Mouse (Mus musculus) heart, adult 2 months (tissue): ENCODE results near the gene Kcnn3.

Experiments used
- EP300 ChIP-seq: fragments of 200-500 bp; IDR thresholded peaks from 2 replicates; pipeline ENCODE4 v1.6.1; 2011; ENCODE audit warnings: low read depth, low read length, control low read depth; ENCODE audit not compliant: insufficient read depth
- POLR2A ChIP-seq: fragments of 200-500 bp; IDR thresholded peaks from 2 replicates; pipeline ENCODE4 v1.6.1; 2011; ENCODE audit warnings: mild to moderate bottlenecking, low read depth, low read length, control low read depth; ENCODE audit not compliant: insufficient read depth

- TF ChIP-seq POLR2A, result no peak
- TF ChIP-seq EP300, result no peak
These were observed 11.9 kb upstream of the Kcnn3 start for GRCm38 (mm10) chr3:89508041-89508440.
